Mouse (Mus musculus) G1E (cell line): ENCODE data around the gene Slc1a4. TPM values are rescaled to one million over a fixed set of nuclear protein-coding genes. Genes with fewer than 3 reads are reported as not detected.
A peak's percentile ranks its signal among the peaks of the same experiment; 100 is the strongest.

ENCODE experiments used
- ATAC-seq: 2 replicates; pipeline ENCODE4 v1.8.0; 2016; ENCODE audit warnings: mild to moderate bottlenecking; ENCODE audit not compliant: insufficient number of reproducible peaks, poor library complexity, low FRiP score, severe bottlenecking; ENCODE audit errors: extremely low read depth
- DNase-seq: peaks from one replicate; pipeline ENCODE4 v3.0.0; 2012; ENCODE audit warnings: low spot score
- H3K27me3 ChIP-seq: 2 replicates; pipeline ENCODE4 v1.6.1; 2012; ENCODE audit warnings: mild to moderate bottlenecking, low read length, inconsistent platforms; ENCODE audit not compliant: insufficient read depth
- H3K36me3 ChIP-seq: replicated peaks from 2 replicates; pipeline ENCODE3; 2012; ENCODE audit warnings: mild to moderate bottlenecking, inconsistent platforms
- H3K4me1 ChIP-seq: 2 replicates; pipeline ENCODE4 v1.6.1; 2012; ENCODE audit warnings: low read depth, low read length, inconsistent platforms, mixed read lengths; ENCODE audit not compliant: insufficient read depth
- H3K4me3 ChIP-seq: 2 replicates; pipeline ENCODE4 v1.5.1; 2012; ENCODE audit warnings: low read depth, mild to moderate bottlenecking, inconsistent platforms, low read length, moderate library complexity, mixed read lengths
- H3K9me3 ChIP-seq: replicated peaks from 2 replicates; pipeline ENCODE4 v1.6.1; 2012; ENCODE audit warnings: inconsistent platforms
- CTCF ChIP-seq: IDR thresholded peaks from 2 replicates; pipeline ENCODE4 v1.5.1; 2012; ENCODE audit warnings: low read depth, low read length, inconsistent platforms, mixed read lengths
- GATA1 ChIP-seq: IDR thresholded peaks from 2 replicates; pipeline ENCODE4 v1.6.1; 2012; ENCODE audit warnings: borderline replicate concordance, low read length, inconsistent platforms, mixed read lengths
- GATA2 ChIP-seq: IDR thresholded peaks from 2 replicates; pipeline ENCODE4 v1.6.1; 2012; ENCODE audit warnings: low read depth, low read length, inconsistent platforms, borderline replicate concordance
- POLR2AphosphoS5 ChIP-seq: IDR thresholded peaks from 2 replicates; pipeline ENCODE4 v1.6.1; 2012; ENCODE audit warnings: low read depth, low read length, inconsistent platforms; ENCODE audit not compliant: insufficient replicate concordance
- TAL1 ChIP-seq: conservative IDR thresholded peaks from 2 replicates; pipeline ENCODE4 v1.6.1; 2012; ENCODE audit warnings: low read depth, low read length, inconsistent platforms, mixed read lengths
- polyA plus RNA-seq: library from polyadenylated mRNA; stranded (reverse); fragments of >175 nt; gene quantifications from 2 replicates; pipeline ENCODE4 v1.2.3, GENCODE M21; 2012
- total RNA-seq, 2 experiments: library from RNA; stranded (forward) in 1 of 2; stranded (reverse) in 1 of 2; fragments of 200-1000 nt in 1 of 2; fragments of >200 nt in 1 of 2; fragmentation: Nextera tagmentation in 1 of 2; gene quantifications; 2 replicates each; pipeline ENCODE4 v1.2.3; 2014 to 2017

Slc1a4 gene
- total and polyA plus RNA-seq, 3 experiments, result 0.71 to 7.2 (median 6.1) TPM

- H3K4me1 ChIP-seq, result peaks cover 6% of the 10 kb centered on the region; the same call in 1 of the 2 replicates
- H3K27me3 ChIP-seq, result no peaks in the 10 kb centered on the region
- no peak for ATAC-seq
- no peaks in the 10 kb centered on the region for H3K9me3 ChIP-seq
- H3K4me3 ChIP-seq, result no peak overlapping the region
- H3K36me3 ChIP-seq, result peaks cover 43% of the 10 kb centered on the region
- TF ChIP-seq GATA1 (no peak), POLR2AphosphoS5 (no peak), TAL1 (no peak), CTCF (no peak), GATA2 (no peak)
- DNase-seq, result no peak
These were observed 13.7 kb downstream of the Slc1a4 start for GRCm38 (mm10) chr11:20318659-20319454.

GRCm38 (mm10) chr11:20313576-20313975, 18.9 kb downstream of the Slc1a4 start:
- DNase-seq (no peak), ATAC-seq (no peak)
- Histone ChIP-seq H3K9me3 (no peaks in the 10 kb centered on the region), H3K36me3 (peaks cover 49% of the 10 kb centered on the region), H3K4me3 (no peak overlapping the region), H3K4me1 (no peaks in the 10 kb centered on the region), H3K27me3 (no peaks in the 10 kb centered on the region)
- TF ChIP-seq CTCF, result no peak
- TF ChIP-seq GATA1, result no peak
- no peak for TF ChIP-seq POLR2AphosphoS5
- TF ChIP-seq TAL1, result no peak
- no peak for TF ChIP-seq GATA2

DNA sequence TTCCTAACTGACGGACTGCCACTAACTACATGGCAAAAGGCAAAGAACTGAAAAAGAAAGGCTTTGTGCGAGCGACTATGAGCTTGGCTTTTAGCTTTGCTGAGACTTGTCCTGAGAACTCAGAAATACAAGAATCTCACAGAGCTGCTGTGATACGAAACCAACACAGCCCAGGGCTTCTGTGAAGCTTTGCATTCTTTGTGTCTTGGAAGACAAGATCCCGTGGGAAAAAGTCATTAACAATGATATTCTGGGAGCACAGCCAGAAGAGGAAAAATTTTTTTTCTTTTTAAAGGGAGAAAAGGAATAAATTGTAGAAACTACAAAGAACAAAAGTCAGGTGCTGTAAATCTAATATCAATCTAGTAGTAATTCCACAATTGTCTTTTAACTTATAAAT, 23.5 kb downstream of the Slc1a4 start:
- TF ChIP-seq GATA2, result no peak
- no peak for TF ChIP-seq CTCF
- no peak for TF ChIP-seq POLR2AphosphoS5
- TF ChIP-seq GATA1, result no peak
- TF ChIP-seq TAL1, result no peak
- H3K9me3 ChIP-seq, result no peaks in the 10 kb centered on the region
- DNase-seq (no peak), ATAC-seq (no peak)
- H3K27me3 ChIP-seq, result no peaks in the 10 kb centered on the region
- H3K4me1 ChIP-seq, result peaks cover 3% of the 10 kb centered on the region
- peaks cover 67% of the 10 kb centered on the region for H3K36me3 ChIP-seq
- no peak overlapping the region for H3K4me3 ChIP-seq

DNA sequence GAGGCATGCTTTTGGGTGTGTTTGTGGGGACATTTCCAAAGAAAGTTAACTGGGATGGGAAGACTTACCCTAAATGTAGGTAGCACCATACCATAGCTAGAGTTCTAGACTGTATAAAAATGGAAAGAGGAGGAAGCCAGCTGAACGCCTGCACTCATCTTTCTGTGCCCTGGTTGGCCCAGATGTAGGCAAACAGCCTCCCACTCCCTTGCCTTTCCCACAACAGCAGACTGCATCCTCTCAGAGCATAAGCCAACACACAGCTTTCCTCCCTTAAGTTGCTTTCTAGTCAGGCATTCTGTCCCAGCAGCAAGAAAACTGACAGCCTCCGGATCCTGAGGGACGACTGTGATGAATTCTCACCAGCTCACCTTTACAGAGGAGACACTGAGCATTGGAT, 25.1 kb downstream of the Slc1a4 start:
- H3K4me1 ChIP-seq, result peaks cover 3% of the 10 kb centered on the region
- ATAC-seq, result no peak

GRCm38 (mm10) chr11:20305641-20306040, 26.9 kb downstream of the Slc1a4 start:
- Histone ChIP-seq H3K36me3 (peaks cover 63% of the 10 kb centered on the region), H3K4me3 (no peak overlapping the region), H3K27me3 (no peaks in the 10 kb centered on the region), H3K9me3 (no peaks in the 10 kb centered on the region), H3K4me1 (peaks cover 3% of the 10 kb centered on the region)
- DNase-seq (no peak), ATAC-seq (peak; percentile 60; the same call in 1 of the 2 replicates)
- TF ChIP-seq POLR2AphosphoS5, result no peak
- no peak for TF ChIP-seq CTCF
- TF ChIP-seq GATA2, result no peak
- no peak for TF ChIP-seq GATA1
- TF ChIP-seq TAL1, result no peak

More for the DNA sequence above, 25.1 kb downstream of the Slc1a4 start:
- Histone ChIP-seq H3K4me3 (no peak overlapping the region), H3K36me3 (peaks cover 71% of the 10 kb centered on the region), H3K27me3 (no peaks in the 10 kb centered on the region), H3K9me3 (no peaks in the 10 kb centered on the region)
- DNase-seq, result no peak
- no peak for TF ChIP-seq GATA1
- TF ChIP-seq TAL1, result no peak
- no peak for TF ChIP-seq GATA2
- TF ChIP-seq POLR2AphosphoS5, result no peak
- TF ChIP-seq CTCF, result no peak

- H3K4me1 ChIP-seq, result peaks cover 3% of the 10 kb centered on the region
- H3K36me3 ChIP-seq, result peaks cover 59% of the 10 kb centered on the region
- DNase-seq (no peak), ATAC-seq (no peak)
- H3K9me3 ChIP-seq, result no peaks in the 10 kb centered on the region
- H3K27me3 ChIP-seq, result 0 out of 2 replicates have a peak, but pooled peaks cover 3% of the 10 kb centered on the region
- no peak overlapping the region for H3K4me3 ChIP-seq
- TF ChIP-seq POLR2AphosphoS5, result no peak
- TF ChIP-seq CTCF, result peak; percentile 82
These were observed 28.2 kb downstream of the Slc1a4 start for GRCm38 (mm10) chr11:20304341-20304740.
